ENCODE assay signal across 19 mouse cellular contexts in genomic region chr7:95350804-95351199, GRCm38 (mm10).
A peak's percentile ranks its signal among the peaks of the same experiment; 100 is the strongest.
DNase-seq lines count a peak whose midpoint lies in the region; ATAC-seq lines count a peak whose summit lies in the region.
"Had no signal": no experiment of that assay in that cellular context is flagged by ENCODE, and none has a peak within 500 bp of the region (broad histone marks: within the 10 kb centered on the region; RNA-seq: fewer than 3 reads in every experiment).

No protein-coding gene starts in this region.

- peaks cover 10% of the 10 kb centered on the region for H3K4me1 ChIP-seq in hindbrain, embryonic 10.5 days (replicated peaks)
- H3K4me1 ChIP-seq in hindbrain, embryonic 14.5 days (replicated peaks; ENCODE audit: control insufficient read depth, insufficient read depth, low read length) = no peaks in the 10 kb centered on the region
- 0 out of 2 replicates have a peak, but pooled peaks cover 4% of the 10 kb centered on the region for H3K4me1 ChIP-seq in embryonic facial prominence, embryonic 12.5 days
- peaks cover 13% of the 10 kb centered on the region for H3K4me1 ChIP-seq in midbrain, embryonic 12.5 days
- H3K4me1 ChIP-seq in midbrain, embryonic 16.5 days (ENCODE audit: control insufficient read depth, insufficient read depth, low read length) = no peaks in the 10 kb centered on the region; the same call in 1 of the 2 replicates
- H3K4me1 ChIP-seq: heart, embryonic 13.5 days; hindbrain, embryonic 15.5 days had no signal

- no peak overlapping the region for H3K9ac ChIP-seq in hindbrain, embryonic 14.5 days
- no peak overlapping the region for H3K9ac ChIP-seq in embryonic facial prominence, embryonic 12.5 days
- no peak overlapping the region for H3K9ac ChIP-seq in midbrain, embryonic 12.5 days (replicated peaks)
- H3K9ac ChIP-seq in midbrain, embryonic 16.5 days (ENCODE audit: low read depth, low read length) = no peak overlapping the region
- H3K9ac ChIP-seq: embryonic facial prominence, embryonic 13.5 days; heart, embryonic 13.5 days; hindbrain, embryonic 15.5 days had no signal

- H3K36me3 ChIP-seq in hindbrain, embryonic 10.5 days = no peaks in the 10 kb centered on the region
- H3K36me3 ChIP-seq in hindbrain, embryonic 14.5 days (replicated peaks; ENCODE audit: control insufficient read depth, insufficient read depth) = no peaks in the 10 kb centered on the region
- no peaks in the 10 kb centered on the region for H3K36me3 ChIP-seq in embryonic facial prominence, embryonic 12.5 days
- H3K36me3 ChIP-seq in midbrain, embryonic 12.5 days = no peaks in the 10 kb centered on the region
- no peaks in the 10 kb centered on the region for H3K36me3 ChIP-seq in midbrain, embryonic 16.5 days (ENCODE audit: control insufficient read depth, insufficient read depth, low read length)
- H3K36me3 ChIP-seq: embryonic facial prominence, embryonic 13.5 days; heart, embryonic 13.5 days; hindbrain, embryonic 15.5 days had no signal

- H3K27me3 ChIP-seq in hindbrain, embryonic 10.5 days (ENCODE audit: insufficient read depth, poor library complexity, severe bottlenecking) = no peaks in the 10 kb centered on the region
- no peaks in the 10 kb centered on the region for H3K27me3 ChIP-seq in hindbrain, embryonic 14.5 days (ENCODE audit: control insufficient read depth, insufficient read depth, low read length)
- H3K27me3 ChIP-seq in embryonic facial prominence, embryonic 12.5 days = no peaks in the 10 kb centered on the region
- H3K27me3 ChIP-seq in midbrain, embryonic 12.5 days = no peaks in the 10 kb centered on the region
- H3K27me3 ChIP-seq in midbrain, embryonic 16.5 days (ENCODE audit: control insufficient read depth, insufficient read depth, low read depth, low read length) = no peaks in the 10 kb centered on the region
- H3K27me3 ChIP-seq: CH12.LX; embryonic facial prominence, embryonic 13.5 days; heart, embryonic 13.5 days; hindbrain, embryonic 15.5 days; Patski had no signal

- DNase-seq in hindbrain, embryonic 10.5 days (ENCODE audit: low spot score) = no peak
- no peak for DNase-seq in hindbrain, embryonic 14.5 days (ENCODE audit: low spot score)
- no peak for DNase-seq in thymus, postnatal 10 days (ENCODE audit: low spot score in 2 of 2)
- DNase-seq: adrenal gland, postnatal 25 days; cerebellum, adult 18-20 months; cerebellum, adult 9-11 months; gastrocnemius, postnatal 36 days; heart, adult 11 months; heart, postnatal 36 days had no signal

- no peak overlapping the region for H3K4me2 ChIP-seq in hindbrain, embryonic 14.5 days (replicated peaks)
- no peak overlapping the region for H3K4me2 ChIP-seq in embryonic facial prominence, embryonic 12.5 days (replicated peaks)
- no peak overlapping the region for H3K4me2 ChIP-seq in midbrain, embryonic 12.5 days (replicated peaks)
- no peak overlapping the region for H3K4me2 ChIP-seq in midbrain, embryonic 16.5 days (ENCODE audit: low read length)
- H3K4me2 ChIP-seq: embryonic facial prominence, embryonic 13.5 days; heart, embryonic 13.5 days; hindbrain, embryonic 15.5 days had no signal

- H3K4me3 ChIP-seq in hindbrain, embryonic 10.5 days = no peak overlapping the region
- H3K4me3 ChIP-seq in hindbrain, embryonic 14.5 days (replicated peaks; ENCODE audit: low read length) = no peak overlapping the region
- H3K4me3 ChIP-seq in embryonic facial prominence, embryonic 12.5 days = no peak overlapping the region
- no peak overlapping the region for H3K4me3 ChIP-seq in midbrain, embryonic 12.5 days
- no peak overlapping the region for H3K4me3 ChIP-seq in midbrain, embryonic 16.5 days (ENCODE audit: low read depth, low read length)
- H3K4me3 ChIP-seq: embryonic facial prominence, embryonic 13.5 days; heart, embryonic 13.5 days; hindbrain, embryonic 15.5 days had no signal

- 0 out of 2 replicates have a peak overlapping the region, but pooled peaks have one; percentile 8 for H3K27ac ChIP-seq in hindbrain, embryonic 10.5 days
- no peak overlapping the region for H3K27ac ChIP-seq in hindbrain, embryonic 14.5 days
- no peak overlapping the region for H3K27ac ChIP-seq in embryonic facial prominence, embryonic 12.5 days
- H3K27ac ChIP-seq in midbrain, embryonic 12.5 days (replicated peaks) = peak overlapping the region; percentile 25; the same call in 1 of the 2 replicates
- H3K27ac ChIP-seq in midbrain, embryonic 16.5 days (ENCODE audit: low read length) = no peak overlapping the region
- H3K27ac ChIP-seq: embryonic facial prominence, embryonic 13.5 days; heart, embryonic 13.5 days; hindbrain, embryonic 15.5 days had no signal

- no peaks in the 10 kb centered on the region for H3K9me3 ChIP-seq in hindbrain, embryonic 10.5 days
- H3K9me3 ChIP-seq in hindbrain, embryonic 14.5 days (ENCODE audit: control insufficient read depth, low read length) = no peaks in the 10 kb centered on the region
- H3K9me3 ChIP-seq in embryonic facial prominence, embryonic 12.5 days = no peaks in the 10 kb centered on the region
- H3K9me3 ChIP-seq in midbrain, embryonic 12.5 days = no peaks in the 10 kb centered on the region
- H3K9me3 ChIP-seq in midbrain, embryonic 16.5 days (replicated peaks; ENCODE audit: control insufficient read depth, low read length, poor library complexity, severe bottlenecking) = no peaks in the 10 kb centered on the region
- H3K9me3 ChIP-seq: embryonic facial prominence, embryonic 13.5 days; heart, embryonic 13.5 days; hindbrain, embryonic 15.5 days had no signal

- ATAC-seq in hindbrain, embryonic 14.5 days (ENCODE audit: low FRiP score) = no peak
- ATAC-seq in embryonic facial prominence, embryonic 12.5 days (ENCODE audit: insufficient number of reproducible peaks, insufficient read depth, low FRiP score, low TSS enrichment) = peak; percentile 75; the same call in 1 of the 2 replicates
- ATAC-seq in midbrain, embryonic 12.5 days (ENCODE audit: low FRiP score, low read depth) = no peak
- ATAC-seq in midbrain, embryonic 16.5 days = peak; percentile 51; the same call in 1 of the 2 replicates
- ATAC-seq: activated CD4-positive, CD25-positive, alpha-beta regulatory T cell, adult 4 months; forebrain, embryonic 14.5 days; Patski had no signal

Comparison
In these comparisons a context has a peak if more than half of its experiments do, and no peak if none do; other contexts are left out.
1. H3K27ac ChIP-seq: peak in hindbrain, embryonic 10.5 days (single experiment) and midbrain, embryonic 12.5 days (single experiment); none in hindbrain, embryonic 14.5 days (single experiment), embryonic facial prominence, embryonic 12.5 days (single experiment) and midbrain, embryonic 16.5 days (single experiment).
2. ATAC-seq: peak in embryonic facial prominence, embryonic 12.5 days (single experiment) and midbrain, embryonic 16.5 days (single experiment); none in hindbrain, embryonic 14.5 days (single experiment) and midbrain, embryonic 12.5 days (single experiment).